Mouse (Mus musculus) forebrain, embryonic 11.5 days (tissue): ENCODE measurements around the gene Fst. TPM values are rescaled to one million over a fixed set of nuclear protein-coding genes. Genes with fewer than 3 reads are reported as not detected.

Source experiments
- ATAC-seq: fragments of 200-750 bp; cut with Nextera tagmentation; replicated peaks from 2 replicates; pipeline ENCODE4 v1.8.0; 2017; ENCODE audit warnings: moderate TSS enrichment; ENCODE audit not compliant: low FRiP score
- DNase-seq: peaks from one replicate; pipeline ENCODE4 v3.0.0-alpha.2; 2017; ENCODE audit warnings: low spot score
- H3K27ac ChIP-seq: fragments of 300-500 bp; sonication (generic); 2 replicates; pipeline ENCODE4 v1.5.1; 2014; ENCODE audit warnings: low read depth, low read length
- H3K27me3 ChIP-seq: fragments of 300-500 bp; sonication (generic); 2 replicates; pipeline ENCODE4 v1.6.1; 2014; ENCODE audit warnings: mild to moderate bottlenecking, low read length, mixed read lengths; ENCODE audit not compliant: control insufficient read depth, insufficient read depth
- H3K36me3 ChIP-seq: fragments of 300-500 bp; sonication (generic); 2 replicates; pipeline ENCODE4 v1.6.1; 2014; ENCODE audit warnings: mild to moderate bottlenecking, low read length, moderate library complexity, mixed read lengths; ENCODE audit not compliant: control insufficient read depth, insufficient read depth
- H3K4me1 ChIP-seq: fragments of 300-500 bp; sonication (generic); replicated peaks from 2 replicates; pipeline ENCODE4 v1.6.1; 2014; ENCODE audit warnings: low read length, mixed read lengths; ENCODE audit not compliant: control insufficient read depth, insufficient read depth
- H3K4me2 ChIP-seq: fragments of 300-500 bp; sonication (generic); 2 replicates; pipeline ENCODE4 v1.6.1; 2014; ENCODE audit warnings: low read depth, mild to moderate bottlenecking, low read length, moderate library complexity, mixed read lengths; ENCODE audit not compliant: severe bottlenecking
- H3K4me3 ChIP-seq: fragments of 300-500 bp; sonication (generic); 2 replicates; pipeline ENCODE4 v1.5.1; 2014; ENCODE audit warnings: low read depth, low read length
- H3K9ac ChIP-seq: fragments of 300-500 bp; sonication (generic); 2 replicates; pipeline ENCODE4 v1.6.1; 2014; ENCODE audit warnings: low read length
- H3K9me3 ChIP-seq: fragments of 300-500 bp; sonication (generic); 2 replicates; pipeline ENCODE4 v1.6.1; 2016; ENCODE audit warnings: low read length, mixed read lengths; ENCODE audit not compliant: control insufficient read depth
- WGBS: fragments of 180-500 bp; shearing (Covaris S2); extraction: QIAGEN DNeasy Blood & Tissue Kit; methylation state at CpG from one replicate; pipeline ENCODE4 v1.1.7; 2014; 5-methylcytosine and 5-hydroxymethylcytosine counted together
- polyA plus RNA-seq: library from polyadenylated mRNA; unstranded; fragments of >200 nt; fragmentation: Nextera tagmentation; extraction: Ambion mirVana; gene quantifications from 2 replicates; pipeline ENCODE4 v1.2.1, GENCODE M21; 2014

Fst gene
- polyA plus RNA-seq, 1 experiment from 2014 or later: 33.7 TPM

DNA sequence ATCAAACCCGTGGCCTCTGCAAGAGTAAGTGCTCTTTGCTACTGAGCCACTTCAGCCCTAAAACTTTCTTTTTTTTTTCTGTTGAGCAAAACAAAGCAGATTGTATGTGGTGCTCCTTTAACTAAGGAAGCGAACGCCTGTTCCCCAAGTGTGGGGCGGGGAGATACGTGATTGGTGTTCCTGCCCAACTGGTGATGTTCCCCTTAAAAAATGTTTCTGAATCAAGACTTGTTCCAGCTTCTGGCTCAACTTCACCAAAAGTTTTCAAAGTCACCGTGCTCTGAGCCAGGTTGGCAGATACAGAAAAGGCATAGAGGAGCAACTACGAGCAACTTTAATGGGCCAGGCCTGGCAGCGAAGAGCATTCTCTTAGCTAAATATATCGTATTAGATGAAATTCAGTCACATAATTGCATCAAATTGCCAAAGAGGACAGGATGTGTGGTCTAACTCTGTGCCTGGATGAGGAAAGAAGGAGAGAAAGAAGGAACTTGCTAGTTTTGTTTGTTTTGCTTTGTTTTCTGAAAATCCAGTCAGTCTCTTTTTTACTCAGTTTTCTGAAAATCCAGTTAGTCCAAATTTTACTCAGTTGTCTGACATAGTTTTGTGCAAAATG lies 53.5 kb downstream of the Fst start:
- 92% methylated on average over 9 of the region's 9 CpGs for WGBS

More for the DNA sequence above, 53.5 kb downstream of the Fst start:
- Histone ChIP-seq H3K27me3 (no peaks in the 10 kb centered on the region), H3K4me1 (peaks cover 2% of the 10 kb centered on the region; the same call in 1 of the 2 replicates), H3K4me2 (no peak overlapping the region), H3K9me3 (no peaks in the 10 kb centered on the region), H3K4me3 (no peak overlapping the region), H3K36me3 (no peaks in the 10 kb centered on the region), H3K9ac (no peak overlapping the region), H3K27ac (no peak overlapping the region)
- DNase-seq: no peak
- no peak for ATAC-seq

Other genes starting within 250 kb of the Fst start
- gene Ndufs4, start 70.7 kb downstream of the Fst start, polyA plus RNA-seq: 271 and 299 TPM in 2 replicates